Mouse (Mus musculus) erythroblast, embryonic 14.5 days (primary cell): ENCODE results near the gene Sms.

ENCODE experiments used
- GATA1 ChIP-seq: IDR thresholded peaks from 2 replicates; pipeline ENCODE4 v1.6.1; 2012; ENCODE audit warnings: low read length, inconsistent platforms, mixed read lengths
- TAL1 ChIP-seq: IDR thresholded peaks from 3 replicates; pipeline ENCODE4 v1.6.1; 2012; ENCODE audit warnings: low read length, inconsistent platforms, mixed read lengths

DNA sequence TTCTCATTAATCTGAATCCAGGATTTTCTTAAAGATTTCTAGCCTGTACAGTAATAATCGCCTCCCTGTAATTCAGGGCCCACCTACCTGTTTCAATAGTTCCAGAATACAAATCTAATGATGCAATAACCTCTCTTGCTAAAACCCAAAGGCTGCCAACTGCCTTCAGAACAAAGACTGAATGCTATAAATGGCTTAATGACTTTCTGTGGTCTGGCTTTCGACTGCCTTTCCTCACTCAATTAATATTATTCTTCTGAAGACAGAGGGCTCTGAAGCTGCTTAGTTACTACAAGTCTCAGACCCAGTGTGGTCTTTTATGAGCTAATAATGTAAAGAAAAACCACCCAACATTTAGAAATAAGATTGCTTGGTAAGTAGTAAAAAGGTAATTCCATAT lies 9.8 kb upstream of the Sms start:
- no peak for TF ChIP-seq TAL1
- no peak for TF ChIP-seq GATA1
